Mouse (Mus musculus) embryonic fibroblast, embryonic 13.5 days (primary cell): ENCODE results near the gene Rnf169.
"Not testable (repeated sequence)": the region's sequence is repeated elsewhere in the genome, so short reads cannot be mapped to it uniquely, and the experiment has no call there.

Source experiments
- CTCF ChIP-seq: IDR thresholded peaks from 2 replicates; pipeline ENCODE4 v1.5.1; 2011; ENCODE audit warnings: mild to moderate bottlenecking, control low read depth, low read length, moderate library complexity, borderline replicate concordance; ENCODE audit not compliant: insufficient read depth
- POLR2A ChIP-seq: IDR thresholded peaks from 2 replicates; pipeline ENCODE4 v1.6.1; 2011; ENCODE audit warnings: low read depth, mild to moderate bottlenecking, control low read depth, low read length, moderate library complexity

DNA sequence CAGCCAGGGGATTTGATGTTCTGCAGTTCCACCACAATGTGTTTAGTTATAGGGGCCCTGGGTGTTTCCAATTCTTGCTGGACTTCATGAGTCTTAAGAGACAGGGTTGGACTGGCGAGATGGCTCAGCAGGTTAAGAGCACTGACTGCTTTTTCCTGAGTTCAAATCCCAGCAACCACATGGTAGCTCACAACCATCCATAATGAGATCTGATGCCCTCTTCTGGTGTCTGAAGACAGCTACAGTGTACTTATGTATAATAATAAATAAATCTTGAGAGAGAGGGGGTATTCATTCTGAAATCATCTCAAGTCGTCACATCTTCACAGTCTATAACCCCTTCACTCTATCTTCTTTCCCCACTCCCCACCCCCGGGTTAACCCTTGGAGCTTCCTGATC lies 7.3 kb downstream of the Rnf169 start:
- not testable (repeated sequence) for TF ChIP-seq CTCF, POLR2A
